Mouse (Mus musculus): ENCODE measurements at regions not wholly inside any gene's neighbourhood (a gene's known extent, or its start where the extent isn't known, plus 50 kb on each side); places are given as distances from the start of the nearest gene placed in this dataset.

GRCm38 (mm10) chr16:9498301-9498700, 497.1 kb downstream of the Grin2a start:
- Histone ChIP-seq H3K4me1 (ENCODE audit: control insufficient read depth, insufficient read depth, low read length) (no peaks in the 10 kb centered on the region), H3K9ac (ENCODE audit: low read length) (no peak overlapping the region), H3K4me2 (ENCODE audit: low read depth, low read length) (no peak overlapping the region), H3K27ac (ENCODE audit: low read length) (no peak overlapping the region), H3K27me3 (ENCODE audit: control insufficient read depth, insufficient read depth, low read length) (no peaks in the 10 kb centered on the region), H3K9me3 (replicated peaks; ENCODE audit: control insufficient read depth, low read length) (no peaks in the 10 kb centered on the region), H3K4me3 (ENCODE audit: low read length) (no peak overlapping the region), H3K36me3 (ENCODE audit: control insufficient read depth, insufficient read depth) (no peaks in the 10 kb centered on the region)
- 52% methylated on average over 2 of the region's 2 CpGs for WGBS
- no peak for ATAC-seq (replicated peaks; ENCODE audit: extremely low read depth, insufficient read depth, low FRiP score)

- no peaks in the 10 kb centered on the region for H3K4me1 ChIP-seq (ENCODE audit: control insufficient read depth, insufficient read depth, low read length)
- H3K9me3 ChIP-seq (replicated peaks; ENCODE audit: control insufficient read depth, low read length) = no peaks in the 10 kb centered on the region
- no peak overlapping the region for H3K4me2 ChIP-seq (ENCODE audit: low read depth, low read length)
- H3K4me3 ChIP-seq (ENCODE audit: low read length) = no peak overlapping the region
- no peak overlapping the region for H3K9ac ChIP-seq (ENCODE audit: low read length)
- no peaks in the 10 kb centered on the region for H3K36me3 ChIP-seq (ENCODE audit: control insufficient read depth, insufficient read depth)
- WGBS = 20% methylated on average over 4 of the region's 4 CpGs
- H3K27ac ChIP-seq (ENCODE audit: low read length) = no peak overlapping the region
- ATAC-seq (replicated peaks; ENCODE audit: extremely low read depth, insufficient read depth, low FRiP score) = no peak
- no peaks in the 10 kb centered on the region for H3K27me3 ChIP-seq (ENCODE audit: control insufficient read depth, insufficient read depth, low read length)
Measured at GRCm38 (mm10) chr16:9501713-9502112, 493.6 kb downstream of the Grin2a start.

GRCm38 (mm10) chr16:9509666-9510065, 485.7 kb downstream of the Grin2a start:
- 55% methylated on average over 1 of the region's 1 CpGs for WGBS
- no peak for ATAC-seq (replicated peaks; ENCODE audit: extremely low read depth, insufficient read depth, low FRiP score)

GRCm38 (mm10) chr16:9514538-9514937, 480.8 kb downstream of the Grin2a start:
- H3K27me3 ChIP-seq (ENCODE audit: control insufficient read depth, insufficient read depth, low read length) = no peaks in the 10 kb centered on the region
- H3K27ac ChIP-seq (ENCODE audit: low read length) = no peak overlapping the region
- H3K36me3 ChIP-seq (ENCODE audit: control insufficient read depth, insufficient read depth) = no peaks in the 10 kb centered on the region
- H3K4me2 ChIP-seq (ENCODE audit: low read depth, low read length) = no peak overlapping the region
- no peak for ATAC-seq (replicated peaks; ENCODE audit: extremely low read depth, insufficient read depth, low FRiP score)
- WGBS = 52% methylated on average over 4 of the region's 4 CpGs
- H3K9ac ChIP-seq (ENCODE audit: low read length) = no peak overlapping the region
- 0 out of 2 replicates have a peak, but pooled peaks cover 3% of the 10 kb centered on the region for H3K9me3 ChIP-seq (replicated peaks; ENCODE audit: control insufficient read depth, low read length)
- H3K4me3 ChIP-seq (ENCODE audit: low read length) = no peak overlapping the region
- no peaks in the 10 kb centered on the region for H3K4me1 ChIP-seq (ENCODE audit: control insufficient read depth, insufficient read depth, low read length)

More at GRCm38 (mm10) chr16:9509666-9510065, 485.7 kb downstream of the Grin2a start:
- no peak overlapping the region for H3K4me3 ChIP-seq (ENCODE audit: low read length)
- no peak overlapping the region for H3K27ac ChIP-seq (ENCODE audit: low read length)
- no peak overlapping the region for H3K9ac ChIP-seq (ENCODE audit: low read length)
- no peak overlapping the region for H3K4me2 ChIP-seq (ENCODE audit: low read depth, low read length)
- H3K4me1 ChIP-seq (ENCODE audit: control insufficient read depth, insufficient read depth, low read length) = no peaks in the 10 kb centered on the region
- no peaks in the 10 kb centered on the region for H3K36me3 ChIP-seq (ENCODE audit: control insufficient read depth, insufficient read depth)
- no peaks in the 10 kb centered on the region for H3K27me3 ChIP-seq (ENCODE audit: control insufficient read depth, insufficient read depth, low read length)
- H3K9me3 ChIP-seq (replicated peaks; ENCODE audit: control insufficient read depth, low read length) = no peaks in the 10 kb centered on the region
